Mouse (Mus musculus) heart, postnatal 0 days (tissue): Measurements from ENCODE around the gene Stard3. TPM values are rescaled to one million over a fixed set of nuclear protein-coding genes. Genes with fewer than 3 reads are reported as not detected.
A peak's percentile ranks its signal among the peaks of the same experiment; 100 is the strongest.

ENCODE experiments used
- ATAC-seq: fragments of 200-750 bp; cut with Nextera tagmentation; 2 replicates; pipeline ENCODE4 v1.8.0; 2017; ENCODE audit warnings: low read depth, moderate number of reproducible peaks, moderate library complexity; ENCODE audit not compliant: insufficient read depth
- DNase-seq: peaks from one replicate; pipeline ENCODE4 v3.0.0-alpha.2; 2016; ENCODE audit warnings: low spot score
- H3K27ac ChIP-seq: fragments of 300-500 bp; sonication (generic); 2 replicates; pipeline ENCODE4 v1.5.1; 2014; ENCODE audit warnings: low read depth, mild to moderate bottlenecking
- H3K27me3 ChIP-seq: fragments of 300-500 bp; sonication (generic); 2 replicates; pipeline ENCODE4 v1.6.1; 2014; ENCODE audit warnings: low read length, mixed read lengths; ENCODE audit not compliant: control insufficient read depth, insufficient read depth
- H3K36me3 ChIP-seq: fragments of 300-500 bp; sonication (generic); replicated peaks from 2 replicates; pipeline ENCODE4 v1.6.1; 2014; ENCODE audit warnings: low read length, mixed read lengths; ENCODE audit not compliant: control insufficient read depth, insufficient read depth
- H3K4me1 ChIP-seq: fragments of 300-500 bp; sonication (generic); 2 replicates; pipeline ENCODE4 v1.6.1; 2014; ENCODE audit warnings: antibody characterized with exemption; ENCODE audit not compliant: control insufficient read depth, insufficient read depth
- H3K4me2 ChIP-seq: fragments of 300-500 bp; sonication (generic); 2 replicates; pipeline ENCODE4 v1.6.1; 2014; ENCODE audit warnings: low read depth, mild to moderate bottlenecking, low read length, moderate library complexity
- H3K4me3 ChIP-seq: fragments of 300-500 bp; sonication (generic); 2 replicates; pipeline ENCODE4 v1.5.1; 2014; ENCODE audit warnings: low read depth, low read length
- H3K9ac ChIP-seq: fragments of 300-500 bp; sonication (generic); replicated peaks from 2 replicates; pipeline ENCODE4 v1.6.1; 2014; ENCODE audit warnings: low read depth, low read length, mixed read lengths
- H3K9me3 ChIP-seq: fragments of 300-500 bp; sonication (generic); replicated peaks from 2 replicates; pipeline ENCODE4 v1.6.1; 2016; ENCODE audit warnings: low read length; ENCODE audit not compliant: control insufficient read depth
- CTCF ChIP-seq: IDR thresholded peaks from 2 replicates; pipeline ENCODE4 v1.5.1; 2016; ENCODE audit warnings: antibody characterized with exemption, control low read depth, low read depth
- EP300 ChIP-seq: IDR thresholded peaks from 2 replicates; pipeline ENCODE4 v1.6.1; 2016; ENCODE audit warnings: antibody characterized with exemption, low read depth
- WGBS: fragments of 180-500 bp; shearing (Covaris S2); extraction: QIAGEN DNeasy Blood & Tissue Kit; methylation state at CpG from one replicate; pipeline ENCODE4 v1.1.7; 2014; 5-methylcytosine and 5-hydroxymethylcytosine counted together
- polyA plus RNA-seq: library from polyadenylated mRNA; unstranded; fragments of >200 nt; fragmentation: Nextera tagmentation; extraction: Ambion mirVana; gene quantifications from 2 replicates; pipeline ENCODE4 v1.2.1, GENCODE M21; 2015
- total RNA-seq: library from RNA; depleted of rRNA; stranded (reverse); fragments of >200 nt; gene quantifications from 2 replicates; pipeline ENCODE4 v1.2.3, GENCODE M21; 2014; ENCODE audit warnings: low replicate concordance

Stard3 gene
- total and polyA plus RNA-seq, 2 experiments from 2014 or later: 34.7 to 44.8 TPM

GRCm38 (mm10) chr11:98345253-98345652 is 12.9 kb upstream of the Stard3 start:
- ATAC-seq (no peak), DNase-seq (no peak)
- Histone ChIP-seq H3K9ac (no peak overlapping the region), H3K27ac (no peak overlapping the region), H3K27me3 (peaks cover 48% of the 10 kb centered on the region), H3K9me3 (no peaks in the 10 kb centered on the region), H3K36me3 (no peaks in the 10 kb centered on the region), H3K4me3 (peak overlapping the region; percentile 34), H3K4me1 (0 out of 2 replicates have a peak, but pooled peaks cover 4% of the 10 kb centered on the region), H3K4me2 (peak overlapping the region; percentile 61)
- TF ChIP-seq EP300: no peak
- TF ChIP-seq CTCF: peak; percentile 76
- 1% methylated on average over 14 of the region's 14 CpGs for WGBS

- H3K4me2 ChIP-seq: no peak overlapping the region
- DNase-seq (no peak), ATAC-seq (no peak)
- H3K36me3 ChIP-seq: no peaks in the 10 kb centered on the region
- no peak overlapping the region for H3K4me3 ChIP-seq
- H3K4me1 ChIP-seq: 0 out of 2 replicates have a peak, but pooled peaks cover 4% of the 10 kb centered on the region
- 27% methylated on average over 9 of the region's 9 CpGs for WGBS
- no peak overlapping the region for H3K27ac ChIP-seq
- H3K9ac ChIP-seq: no peak overlapping the region
- TF ChIP-seq EP300 (no peak), CTCF (no peak)
- H3K9me3 ChIP-seq: no peaks in the 10 kb centered on the region
- peaks cover 47% of the 10 kb centered on the region for H3K27me3 ChIP-seq
These were observed 12.0 kb upstream of the Stard3 start for GRCm38 (mm10) chr11:98346168-98346567.

GRCm38 (mm10) chr11:98347385-98348082 is 10.6 kb upstream of the Stard3 start:
- Histone ChIP-seq H3K4me3 (peak overlapping the region; percentile 49; the same call in 1 of the 2 replicates), H3K9ac (no peak overlapping the region), H3K36me3 (no peaks in the 10 kb centered on the region), H3K4me2 (peak overlapping the region; percentile 71), H3K9me3 (no peaks in the 10 kb centered on the region), H3K27me3 (peaks cover 35% of the 10 kb centered on the region), H3K4me1 (0 out of 2 replicates have a peak, but pooled peaks cover 4% of the 10 kb centered on the region), H3K27ac (no peak overlapping the region)
- DNase-seq (no peak), ATAC-seq (no peak)
- WGBS: 12% methylated on average over 11 of the region's 12 CpGs
- TF ChIP-seq CTCF: no peak
- TF ChIP-seq EP300: no peak

DNA sequence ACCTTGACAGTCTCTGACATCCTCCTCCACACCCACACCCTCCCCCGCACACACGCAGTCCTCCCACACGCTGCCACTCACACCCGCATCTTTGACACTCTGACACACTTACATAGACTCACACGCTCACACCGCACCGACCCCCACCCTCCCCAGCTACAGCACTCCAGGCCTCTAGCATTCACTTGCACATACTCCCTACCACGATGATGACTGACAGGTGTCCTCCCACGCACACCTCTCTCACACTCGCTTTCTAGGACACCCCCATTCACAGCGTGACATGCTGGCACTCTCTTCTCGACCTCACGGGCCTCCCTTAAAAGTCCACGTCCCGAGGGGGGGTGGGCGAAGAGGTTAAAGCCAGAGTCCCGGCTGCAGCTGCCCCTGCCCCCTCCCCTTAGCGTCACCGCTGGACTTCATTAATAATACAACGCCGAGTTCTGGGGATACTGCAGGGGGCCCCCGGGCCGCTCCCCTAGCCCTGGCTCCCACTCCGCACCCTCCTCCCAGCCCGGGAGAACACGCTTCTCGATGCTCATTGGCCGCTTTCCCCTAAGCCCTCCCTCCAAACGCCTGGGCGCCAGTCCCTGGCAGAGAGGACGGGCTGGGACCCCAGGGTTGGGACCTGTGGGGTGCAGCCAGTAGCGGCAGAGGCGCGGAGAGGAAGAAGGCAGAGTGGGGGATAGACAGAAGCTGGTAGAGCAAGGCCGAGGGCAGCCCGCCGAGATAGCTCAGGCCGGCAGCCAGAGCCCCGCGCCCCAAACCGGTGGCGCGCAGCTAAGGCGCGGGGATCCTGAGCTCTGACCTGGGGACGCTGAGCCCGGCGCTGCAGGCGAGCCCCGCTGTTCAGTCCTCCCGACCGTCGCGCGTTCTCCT is 9.8 kb upstream of the Stard3 start, which contains the start of gene Ppp1r1b:
Gene Ppp1r1b, plus strand, starts transcription at position 322 of the 879 bp plus-strand sequence.
- under 1% methylated on average over 54 of the region's 55 CpGs for WGBS
- Histone ChIP-seq H3K4me1 (0 out of 2 replicates have a peak, but pooled peaks cover 4% of the 10 kb centered on the region), H3K9me3 (no peaks in the 10 kb centered on the region), H3K9ac (peak within 1 kb of the TSS; percentile 36), H3K36me3 (no peaks in the 10 kb centered on the region), H3K27me3 (peaks cover 35% of the 10 kb centered on the region), H3K4me3 (peak within 1 kb of the TSS; percentile 49), H3K4me2 (peak within 1 kb of the TSS; percentile 71), H3K27ac (no peak within 1 kb of the TSS)
- peak; percentile 79 for ATAC-seq
- DNase-seq: peak; percentile 52
- TF ChIP-seq CTCF (no peak), EP300 (no peak)

- peak overlapping the region; percentile 71 for H3K4me2 ChIP-seq
- H3K9ac ChIP-seq: peak overlapping the region; percentile 36
- H3K27ac ChIP-seq: no peak overlapping the region
- DNase-seq: no peak
- H3K36me3 ChIP-seq: no peaks in the 10 kb centered on the region
- TF ChIP-seq CTCF: no peak
- H3K9me3 ChIP-seq: no peaks in the 10 kb centered on the region
- H3K4me3 ChIP-seq: peak overlapping the region; percentile 49
- 14% methylated on average over 9 of the region's 9 CpGs for WGBS
- H3K4me1 ChIP-seq: 0 out of 2 replicates have a peak, but pooled peaks cover 4% of the 10 kb centered on the region
- no peak for ATAC-seq
- H3K27me3 ChIP-seq: peaks cover 35% of the 10 kb centered on the region
These were observed 8.9 kb upstream of the Stard3 start for GRCm38 (mm10) chr11:98349308-98349707.
